Mouse (Mus musculus) brown adipose tissue, adult 24 weeks (tissue): ENCODE results near the gene Cd80. TPM values are rescaled to one million over a fixed set of nuclear protein-coding genes. Genes with fewer than 3 reads are reported as not detected.
"Not testable (repeated sequence)": the region's sequence is repeated elsewhere in the genome, so short reads cannot be mapped to it uniquely, and the experiment has no call there.

Experiments used
- H3K27ac ChIP-seq: fragments of 200-500 bp; replicated peaks from 2 replicates; pipeline ENCODE4 v1.5.1; 2012; ENCODE audit warnings: low read depth, mild to moderate bottlenecking, low read length
- H3K4me1 ChIP-seq: fragments of 200-500 bp; 2 replicates; pipeline ENCODE4 v1.6.1; 2012; ENCODE audit warnings: low read length, mixed read lengths; ENCODE audit not compliant: control insufficient read depth, insufficient read depth, insufficient read length
- H3K4me3 ChIP-seq: fragments of 200-500 bp; 2 replicates; pipeline ENCODE4 v1.5.1; 2012; ENCODE audit warnings: low read depth, mild to moderate bottlenecking, low read length, moderate library complexity; ENCODE audit not compliant: insufficient read depth
- polyA plus RNA-seq: library from polyadenylated mRNA; stranded (reverse); fragments of >200 nt; gene quantifications from 2 replicates; pipeline ENCODE4 v1.2.4, GENCODE M21; 2012; ENCODE audit not compliant: missing spikeins, insufficient read depth, insufficient read length

Gene Cd80
- polyA plus RNA-seq, 1 experiment: not detected

DNA sequence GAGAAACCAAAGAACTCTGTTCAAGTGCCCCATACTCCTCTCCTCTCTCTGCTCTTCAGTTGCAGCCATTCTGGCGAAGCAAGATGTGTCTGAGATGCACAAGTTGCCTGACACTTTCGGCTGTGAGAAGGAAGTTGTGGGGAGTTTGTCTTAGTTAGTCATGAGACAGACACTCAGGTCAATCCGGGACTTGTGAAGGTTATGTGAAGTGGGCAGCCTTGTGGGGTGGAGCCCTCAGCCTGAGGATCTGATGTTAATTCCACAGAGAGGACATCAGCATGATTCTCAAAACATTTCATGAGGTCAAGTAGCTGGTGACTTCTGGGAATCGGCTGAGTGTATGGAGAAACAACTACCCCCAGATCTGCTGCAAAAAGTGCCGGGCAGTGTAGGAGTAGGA is 13.8 kb upstream of the Cd80 start:
- Histone ChIP-seq H3K27ac (no peak overlapping the region), H3K4me1 (no peaks in the 10 kb centered on the region), H3K4me3 (no peak overlapping the region)

DNA sequence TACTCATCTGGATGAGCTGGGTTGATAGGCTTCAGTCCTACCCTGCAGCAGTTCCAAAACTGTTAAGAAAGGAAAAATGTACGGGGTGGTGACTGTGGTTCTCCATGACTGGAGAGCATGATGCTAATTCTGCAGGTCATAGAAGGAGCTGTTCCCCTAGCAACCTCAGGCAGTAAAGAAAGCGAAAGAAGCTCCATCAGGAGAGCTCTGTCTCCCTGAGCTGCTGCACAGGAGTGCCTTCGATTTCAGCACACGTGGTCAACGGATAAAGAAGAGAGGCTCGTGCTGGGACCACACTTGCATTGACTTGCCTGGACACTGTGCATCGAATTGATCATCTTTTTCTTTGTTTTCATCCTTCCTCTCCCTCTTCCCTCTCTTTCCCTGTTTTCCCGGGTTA is 13.1 kb upstream of the Cd80 start:
- H3K27ac ChIP-seq: no peak overlapping the region
- no peaks in the 10 kb centered on the region for H3K4me1 ChIP-seq
- no peak overlapping the region for H3K4me3 ChIP-seq

GRCm38 (mm10) chr16:38443721-38444464 is 11.5 kb upstream of the Cd80 start:
- H3K4me3 ChIP-seq: no peak overlapping the region

DNA sequence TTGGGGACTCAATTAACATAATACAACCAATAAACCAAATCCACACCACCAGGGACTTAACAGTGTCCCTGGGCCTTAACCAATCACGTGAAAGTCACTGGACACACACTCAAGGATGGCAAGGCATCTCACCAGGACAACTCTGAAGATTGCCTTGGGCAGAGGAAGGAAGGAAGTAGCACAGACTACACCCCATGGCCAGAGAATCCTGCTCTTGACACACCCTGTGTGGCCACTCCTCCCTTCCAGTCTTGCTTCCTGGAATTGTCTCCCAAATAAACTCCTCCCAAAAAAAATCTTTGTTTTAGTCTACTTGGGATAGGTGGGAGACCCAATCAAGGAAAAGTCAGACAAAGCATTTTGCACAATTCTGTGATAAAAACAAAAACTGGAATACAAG is 10.3 kb upstream of the Cd80 start:
- no peak overlapping the region for H3K4me3 ChIP-seq
- H3K4me1 ChIP-seq: no peaks in the 10 kb centered on the region
- no peak overlapping the region for H3K27ac ChIP-seq

More at GRCm38 (mm10) chr16:38443721-38444464, 11.5 kb upstream of the Cd80 start:
- no peak overlapping the region for H3K27ac ChIP-seq
- no peaks in the 10 kb centered on the region for H3K4me1 ChIP-seq

GRCm38 (mm10) chr16:38445576-38445975 is 9.8 kb upstream of the Cd80 start:
- H3K27ac ChIP-seq: no peak overlapping the region
- H3K4me3 ChIP-seq: no peak overlapping the region
- H3K4me1 ChIP-seq: no peaks in the 10 kb centered on the region

- not testable (repeated sequence) for H3K27ac ChIP-seq, H3K4me3 ChIP-seq, H3K4me1 ChIP-seq
These were observed 9.2 kb upstream of the Cd80 start for GRCm38 (mm10) chr16:38446141-38446540.

DNA sequence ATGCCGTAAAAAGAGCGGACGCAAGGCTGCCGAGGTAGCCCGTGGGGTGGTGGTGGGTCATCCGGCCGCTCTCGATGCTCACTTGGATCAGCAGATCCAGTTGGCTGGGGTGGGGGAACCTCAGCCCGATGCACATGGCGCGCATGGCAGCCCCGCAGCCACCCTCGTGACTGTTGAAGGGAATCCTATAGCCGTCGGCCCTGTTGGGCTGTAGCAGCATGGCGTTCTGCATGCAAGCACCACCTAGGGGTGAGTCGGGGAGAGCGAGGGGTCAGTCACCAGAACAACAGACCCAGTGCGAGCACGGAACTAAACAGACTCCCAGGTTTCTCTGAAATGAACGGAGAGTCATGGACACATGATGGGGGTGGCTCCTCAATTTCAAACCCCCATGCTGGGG is 8.0 kb upstream of the Cd80 start:
- Histone ChIP-seq H3K4me3 (no peak overlapping the region), H3K4me1 (no peaks in the 10 kb centered on the region)

DNA sequence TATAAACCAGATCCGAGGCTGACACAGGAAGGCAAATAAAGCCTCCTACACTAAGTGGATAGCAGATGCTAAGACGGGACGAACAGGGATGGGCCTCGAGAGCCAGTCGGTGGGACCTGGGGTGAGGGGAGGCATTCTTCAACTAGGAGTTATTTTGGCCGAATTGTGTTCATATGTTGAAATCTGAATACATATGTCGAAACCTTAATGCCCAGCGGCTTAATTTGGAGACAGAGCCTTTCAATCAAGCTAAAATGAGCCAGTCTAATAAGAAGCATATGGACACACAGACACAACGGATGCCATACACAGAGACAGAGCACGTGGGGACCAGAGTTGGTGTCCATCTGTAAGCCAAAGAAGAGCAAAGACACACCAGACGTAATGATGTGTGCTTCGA is 6.9 kb upstream of the Cd80 start:
- H3K4me3 ChIP-seq: no peak overlapping the region
- H3K27ac ChIP-seq: no peak overlapping the region
- no peaks in the 10 kb centered on the region for H3K4me1 ChIP-seq

More for the DNA sequence above, 8.0 kb upstream of the Cd80 start:
- H3K27ac ChIP-seq: no peak overlapping the region

DNA sequence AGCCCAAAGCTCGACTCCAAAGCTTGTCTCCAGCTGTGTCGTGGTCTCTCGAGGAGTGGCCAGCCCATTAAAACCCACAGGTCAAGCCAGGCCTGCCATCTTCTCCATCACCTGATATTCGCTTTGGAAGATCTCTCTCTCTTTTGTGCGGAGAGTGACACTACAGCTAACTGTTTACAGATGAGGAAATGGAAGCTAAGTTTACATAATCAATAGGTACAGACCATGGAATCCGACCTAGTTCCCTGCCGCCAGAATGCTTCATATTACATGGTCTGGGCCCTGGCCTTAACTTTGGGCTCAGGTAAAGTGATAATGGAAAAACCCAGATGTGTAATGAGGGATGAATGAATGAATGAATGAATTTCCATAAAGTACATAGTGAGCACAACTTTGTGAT is 4.7 kb upstream of the Cd80 start:
- Histone ChIP-seq H3K4me1 (no peaks in the 10 kb centered on the region), H3K27ac (no peak overlapping the region), H3K4me3 (no peak overlapping the region)

- Histone ChIP-seq H3K27ac (peak overlapping the region; percentile 71), H3K4me3 (peak overlapping the region; percentile 87), H3K4me1 (no peaks in the 10 kb centered on the region)
These were observed 3.7 kb upstream of the Cd80 start for GRCm38 (mm10) chr16:38451421-38452205.

DNA sequence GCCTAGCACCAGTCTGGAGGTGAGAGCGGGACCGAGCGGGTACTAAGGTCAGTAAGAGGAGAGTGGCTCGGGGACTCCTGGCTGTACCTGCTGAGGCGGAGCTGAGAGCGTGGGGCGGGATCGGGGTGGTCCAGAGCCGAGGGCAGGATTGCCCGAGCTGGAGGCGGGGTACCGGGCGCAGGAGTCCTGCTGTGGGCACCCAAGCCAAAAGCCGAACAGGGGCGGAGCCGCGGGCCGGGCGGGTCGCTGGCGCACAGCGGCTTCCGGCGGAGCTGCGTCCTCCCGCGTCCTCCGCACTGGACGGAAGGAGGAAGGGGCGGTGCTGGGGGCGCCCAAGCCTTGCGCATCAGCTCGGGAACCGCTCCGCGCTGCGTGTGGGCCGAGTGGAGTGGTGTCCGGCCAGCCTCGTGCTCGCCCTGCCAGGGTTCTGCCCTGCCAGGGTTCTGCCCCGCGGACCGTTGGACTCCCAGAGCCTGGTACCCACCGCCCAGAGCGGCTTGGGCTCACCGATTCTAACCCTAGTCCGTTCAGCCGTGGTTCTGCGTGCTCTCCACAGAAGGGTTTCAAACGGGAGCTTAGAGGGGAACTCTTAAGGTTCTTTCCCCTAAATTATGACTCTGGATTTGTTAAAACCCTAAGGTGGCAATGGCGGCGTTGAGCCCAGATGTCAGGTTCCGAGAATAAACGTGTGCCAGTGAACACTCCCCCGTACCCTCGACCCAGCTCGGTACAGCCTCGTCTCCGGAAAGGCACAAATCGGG is 2.7 kb upstream of the Cd80 start, which contains the start of gene Adprh:
TSS of gene Adprh (minus strand) at position 262 of the 761 bp plus-strand sequence.
- Histone ChIP-seq H3K4me1 (no peaks in the 10 kb centered on the region), H3K4me3 (peak within 1 kb of the TSS; percentile 87), H3K27ac (peak within 1 kb of the TSS; percentile 93)

- Histone ChIP-seq H3K4me1 (no peaks in the 10 kb centered on the region), H3K4me3 (peak overlapping the region; percentile 87), H3K27ac (peak overlapping the region; percentile 93)
These were observed 2.2 kb upstream of the Cd80 start for GRCm38 (mm10) chr16:38453203-38453553.

DNA sequence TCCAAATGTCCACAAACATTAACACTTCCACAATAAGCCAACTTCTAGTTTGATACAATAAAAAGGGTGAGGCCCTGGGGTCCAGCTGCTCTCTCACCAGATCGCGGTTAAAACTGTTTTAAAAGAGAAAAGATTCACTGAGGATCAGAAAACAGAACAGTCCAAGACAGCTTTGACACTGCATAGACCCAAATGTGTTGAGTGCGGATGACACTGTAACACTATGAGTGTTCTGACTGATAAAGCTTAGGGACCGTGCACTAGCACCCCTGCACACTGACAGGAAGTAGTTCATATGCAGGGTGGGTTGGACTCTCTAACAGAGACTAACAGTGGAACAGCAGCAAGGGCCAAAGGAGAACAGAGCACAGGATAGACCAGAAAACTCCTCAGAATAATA is 1.4 kb upstream of the Cd80 start:
- no peaks in the 10 kb centered on the region for H3K4me1 ChIP-seq
- H3K4me3 ChIP-seq: no peak overlapping the region
- no peak overlapping the region for H3K27ac ChIP-seq

DNA sequence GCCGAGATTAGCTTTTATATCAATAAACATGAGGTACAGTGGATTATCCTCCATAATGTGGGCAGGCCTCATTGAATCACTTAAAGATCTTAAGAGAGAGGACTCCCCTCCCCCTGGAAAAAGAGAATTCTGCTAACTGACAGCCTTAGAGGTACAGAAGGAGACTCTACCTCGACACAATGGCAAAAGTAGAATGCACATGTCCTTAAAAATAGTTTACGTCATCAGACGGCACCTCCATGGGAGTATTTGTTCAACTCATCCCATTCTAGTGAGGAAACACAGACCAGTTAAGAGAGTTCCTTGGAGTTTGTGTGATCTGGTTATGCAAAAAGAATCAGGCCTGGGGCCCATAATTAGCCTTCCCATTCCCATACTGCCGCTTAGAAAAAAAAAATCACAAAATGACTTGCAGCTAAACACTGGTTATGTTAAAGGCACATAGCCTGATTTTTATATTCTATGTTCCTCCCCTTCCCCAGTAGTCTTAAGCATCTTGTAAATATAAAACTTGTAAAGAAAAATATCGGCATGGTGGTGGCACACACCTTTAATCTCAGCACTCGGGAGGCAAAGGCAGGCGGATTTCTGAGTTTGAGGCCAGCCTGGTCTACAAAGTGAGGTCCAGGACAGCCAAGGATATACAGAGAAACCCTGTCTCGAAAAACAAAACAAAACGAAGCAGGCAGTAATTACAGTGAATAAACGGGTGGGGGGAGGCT is 667 bp upstream of the Cd80 start:
- no peak overlapping the region for H3K4me3 ChIP-seq
- no peak overlapping the region for H3K27ac ChIP-seq
- no peaks in the 10 kb centered on the region for H3K4me1 ChIP-seq
